Mouse (Mus musculus): Measurements from ENCODE around the gene Fosl1.

Gene Fosl1

DNA sequence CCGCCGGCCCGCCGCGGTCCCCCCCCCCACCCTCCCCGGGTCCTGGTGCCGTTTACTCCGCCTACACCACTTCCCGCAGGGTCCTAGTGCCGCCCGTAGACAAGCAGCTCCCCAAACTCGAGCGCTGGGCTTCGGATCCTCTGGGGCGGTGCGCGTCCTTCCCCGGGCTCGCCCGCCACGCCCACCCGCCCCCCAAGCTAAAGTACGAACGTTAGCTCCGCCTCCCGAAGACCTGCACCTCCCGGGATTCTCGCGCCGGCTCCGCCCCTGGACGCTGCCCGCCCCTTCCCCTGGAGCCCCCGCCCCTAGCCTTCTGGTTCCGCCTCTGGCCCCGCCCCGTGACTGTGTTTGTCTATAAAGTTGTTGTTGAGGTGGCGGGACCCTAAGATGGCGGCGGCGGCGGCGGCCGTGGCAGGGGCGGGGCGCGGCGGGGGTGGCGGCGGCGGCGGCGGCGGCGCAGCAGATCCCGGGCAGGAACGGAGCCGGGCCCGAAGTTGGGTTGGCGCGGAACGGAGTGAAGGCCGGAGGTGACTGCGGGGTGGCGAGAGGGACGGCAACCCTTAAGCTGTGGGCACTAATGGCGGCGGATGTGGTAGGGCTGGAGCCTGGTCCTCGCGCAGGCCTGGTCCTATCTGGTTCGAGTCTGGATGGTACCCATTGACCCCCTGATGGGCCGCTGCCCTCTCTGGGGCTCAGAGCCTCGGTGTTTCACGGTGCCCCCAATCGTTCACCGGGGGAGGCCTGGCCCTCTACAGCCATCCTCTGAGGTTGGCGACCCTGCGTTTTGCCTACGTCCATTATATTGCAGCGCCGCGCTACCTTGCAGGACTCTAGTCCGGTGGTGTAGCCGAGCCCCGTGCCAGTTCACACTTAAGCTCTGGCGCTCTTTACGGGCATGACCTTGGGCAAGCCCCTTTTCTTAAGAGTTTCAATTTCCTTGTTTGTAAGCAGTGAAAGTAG is 22.3 kb upstream of the Fosl1 start, which contains the start of the genes Drap1 and AI837181:
Gene Drap1, minus strand, starts transcription at position 198 of the 960 bp plus-strand sequence.
Gene AI837181, plus strand, starts transcription at position 363 of the 960 bp plus-strand sequence.
- DNase-seq: peak; percentile 97

DNA sequence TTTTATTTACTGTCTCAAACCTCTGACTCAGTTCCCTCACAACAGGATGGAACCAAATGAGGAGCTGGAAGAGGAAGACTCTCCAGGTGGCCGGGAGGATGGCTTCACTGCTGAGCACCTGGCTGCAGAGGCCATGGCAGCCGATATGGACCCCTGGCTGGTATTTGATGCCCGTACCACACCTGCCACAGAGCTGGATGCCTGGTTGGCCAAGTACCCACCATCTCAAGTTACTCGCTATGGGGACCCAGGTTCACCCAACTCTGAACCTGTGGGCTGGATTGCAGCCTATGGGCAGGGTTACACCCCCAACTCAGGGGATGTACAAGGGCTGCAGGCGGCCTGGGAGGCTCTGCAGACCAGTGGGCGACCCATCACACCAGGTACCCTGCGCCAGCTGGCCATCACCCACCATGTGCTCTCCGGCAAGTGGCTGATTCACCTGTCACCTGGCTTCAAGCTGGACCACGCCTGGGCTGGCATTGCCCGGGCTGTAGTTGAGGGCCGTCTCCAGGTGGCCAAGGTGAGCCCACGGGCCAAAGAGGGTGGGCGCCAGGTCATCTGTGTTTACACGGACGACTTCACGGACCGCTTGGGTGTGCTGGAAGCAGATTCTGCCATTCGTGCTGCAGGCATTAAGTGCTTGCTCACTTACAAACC is 21.3 kb upstream of the Fosl1 start:
- DNase-seq: no peak

DNA sequence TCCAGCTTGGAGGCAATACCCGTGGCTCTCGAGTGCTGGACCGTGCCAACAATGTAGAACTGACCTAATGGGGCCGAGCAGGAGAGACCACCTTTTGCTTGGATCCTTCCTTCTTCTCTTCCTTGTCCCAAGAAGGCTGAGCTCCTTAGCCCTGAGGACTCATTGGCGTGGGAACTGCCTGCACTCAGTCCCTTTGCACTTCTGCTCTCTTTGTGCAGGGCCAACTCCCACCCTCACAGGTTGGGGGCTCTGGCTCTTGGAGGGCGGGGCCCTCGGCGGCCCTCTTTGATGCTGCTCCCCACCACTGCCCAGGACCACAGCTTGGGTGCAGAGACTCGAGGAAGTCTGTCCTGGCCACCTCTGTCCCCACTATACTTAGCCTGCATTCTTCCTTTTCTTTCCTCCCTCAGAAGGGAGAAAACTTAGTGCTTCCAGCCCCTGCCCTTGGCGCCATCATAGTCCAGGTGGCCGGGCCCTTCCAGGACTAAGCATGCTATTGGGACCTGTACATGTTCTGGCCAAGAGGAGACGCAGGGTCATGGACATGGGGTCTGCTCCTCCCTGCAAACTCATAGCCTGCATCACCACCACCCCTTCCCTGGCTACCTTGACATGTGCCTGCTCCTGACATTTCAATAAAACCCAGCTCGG is 20.6 kb upstream of the Fosl1 start:
- DNase-seq: no peak

DNA sequence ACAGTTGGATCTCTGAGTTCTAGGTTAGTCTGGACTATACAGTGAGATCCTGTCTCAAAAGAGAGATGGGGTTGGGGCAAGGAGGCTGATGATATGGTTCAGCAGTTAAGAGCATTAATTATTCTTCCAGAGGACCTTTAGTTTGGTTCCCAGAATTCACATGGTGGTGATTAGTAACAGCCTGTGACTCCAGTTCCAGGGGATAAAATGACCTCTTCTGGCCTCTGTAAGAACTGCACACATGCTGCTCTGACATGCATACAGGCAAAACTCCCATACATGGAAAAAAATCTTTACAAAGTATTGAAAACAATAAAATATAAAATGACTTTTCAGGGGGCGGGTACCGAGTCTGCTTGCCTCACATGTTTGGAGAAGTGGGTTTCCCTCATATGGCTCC is 19.3 kb upstream of the Fosl1 start:
- DNase-seq: no peak

DNA sequence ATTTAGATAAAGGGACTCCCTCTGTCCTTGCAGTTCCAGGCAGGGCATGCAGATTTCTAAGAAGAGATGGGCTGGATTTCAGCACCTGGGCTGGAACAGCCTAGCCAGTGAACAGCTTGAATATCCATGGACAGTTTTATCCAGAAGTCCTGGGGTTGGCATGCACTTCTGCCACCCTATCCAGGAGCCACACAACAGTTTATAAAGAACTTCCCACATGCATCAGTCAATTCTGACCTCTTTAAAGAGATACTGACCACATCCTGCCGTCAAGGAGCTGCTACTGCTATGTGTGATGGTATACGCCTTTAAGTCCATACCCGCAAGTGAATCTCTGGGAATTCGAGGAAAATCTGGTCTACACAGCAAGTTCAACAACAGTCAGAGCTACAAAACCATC is 18.1 kb upstream of the Fosl1 start:
- DNase-seq: no peak

DNA sequence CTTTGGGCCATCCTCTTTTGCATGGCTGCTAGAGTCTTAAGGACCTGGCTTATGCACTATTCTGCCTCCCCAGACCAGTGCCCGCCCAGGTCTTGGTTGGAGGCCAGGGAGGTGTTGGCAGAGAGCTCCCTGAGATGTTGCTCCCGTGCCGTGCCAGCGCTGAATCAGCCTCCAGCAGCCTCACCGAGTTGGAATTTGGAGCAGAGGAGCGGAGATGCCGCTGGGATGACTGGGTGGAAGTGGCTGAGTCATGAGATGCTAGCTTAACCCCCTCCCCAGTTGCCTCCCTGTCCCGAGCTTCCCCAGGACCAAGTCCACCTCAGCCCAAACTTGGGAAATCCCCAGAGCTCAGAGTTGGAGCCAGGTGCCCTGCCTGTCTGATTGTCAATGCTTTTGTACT is 17.5 kb upstream of the Fosl1 start:
- DNase-seq: no peak

DNA sequence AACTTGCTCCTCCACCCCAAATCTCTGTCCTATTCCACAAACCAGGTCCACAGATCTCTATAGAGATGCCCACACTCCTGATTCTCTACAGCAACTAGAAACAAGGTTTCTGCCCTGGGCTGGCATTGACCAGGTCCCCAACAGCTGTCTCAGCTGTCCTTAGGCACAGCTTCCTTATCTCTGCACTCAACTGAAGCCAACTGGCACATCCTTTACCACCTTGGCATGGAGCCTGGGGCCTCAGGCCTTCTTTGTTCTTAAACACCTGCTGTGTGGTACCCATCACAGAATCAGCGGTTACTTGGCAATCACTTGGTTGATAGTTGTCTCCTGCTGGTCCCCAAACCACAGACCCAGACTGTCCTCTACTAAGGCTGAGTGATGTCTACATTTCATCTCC is 16.9 kb upstream of the Fosl1 start:
- DNase-seq: no peak

DNA sequence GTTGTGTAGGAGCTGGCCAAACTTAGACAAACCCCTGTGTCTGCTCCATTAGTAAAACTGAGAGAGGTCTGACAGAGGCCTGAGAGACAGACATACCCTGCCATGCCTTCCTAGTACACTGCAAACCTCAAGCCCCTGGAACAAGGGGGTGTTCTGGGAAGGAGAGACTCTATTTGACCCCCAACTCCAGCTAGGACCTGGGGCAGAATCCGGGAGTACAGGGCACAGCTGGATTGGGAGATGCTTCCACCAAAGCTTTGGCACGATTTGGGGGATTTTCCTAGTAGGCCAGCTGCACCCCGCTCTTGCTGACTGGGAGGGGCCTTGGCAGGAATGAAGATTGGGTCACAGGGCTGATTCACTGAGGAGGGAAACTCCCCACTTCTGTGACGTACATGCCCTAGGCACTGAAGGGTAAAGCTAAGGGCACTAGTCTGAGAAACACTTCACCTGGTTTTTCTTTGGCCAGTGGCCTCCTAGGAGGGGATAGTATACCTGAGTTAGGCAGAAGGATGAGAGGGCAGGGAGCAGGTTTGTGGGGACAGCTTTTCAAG is 15.4 kb upstream of the Fosl1 start:
- no peak for DNase-seq

DNA sequence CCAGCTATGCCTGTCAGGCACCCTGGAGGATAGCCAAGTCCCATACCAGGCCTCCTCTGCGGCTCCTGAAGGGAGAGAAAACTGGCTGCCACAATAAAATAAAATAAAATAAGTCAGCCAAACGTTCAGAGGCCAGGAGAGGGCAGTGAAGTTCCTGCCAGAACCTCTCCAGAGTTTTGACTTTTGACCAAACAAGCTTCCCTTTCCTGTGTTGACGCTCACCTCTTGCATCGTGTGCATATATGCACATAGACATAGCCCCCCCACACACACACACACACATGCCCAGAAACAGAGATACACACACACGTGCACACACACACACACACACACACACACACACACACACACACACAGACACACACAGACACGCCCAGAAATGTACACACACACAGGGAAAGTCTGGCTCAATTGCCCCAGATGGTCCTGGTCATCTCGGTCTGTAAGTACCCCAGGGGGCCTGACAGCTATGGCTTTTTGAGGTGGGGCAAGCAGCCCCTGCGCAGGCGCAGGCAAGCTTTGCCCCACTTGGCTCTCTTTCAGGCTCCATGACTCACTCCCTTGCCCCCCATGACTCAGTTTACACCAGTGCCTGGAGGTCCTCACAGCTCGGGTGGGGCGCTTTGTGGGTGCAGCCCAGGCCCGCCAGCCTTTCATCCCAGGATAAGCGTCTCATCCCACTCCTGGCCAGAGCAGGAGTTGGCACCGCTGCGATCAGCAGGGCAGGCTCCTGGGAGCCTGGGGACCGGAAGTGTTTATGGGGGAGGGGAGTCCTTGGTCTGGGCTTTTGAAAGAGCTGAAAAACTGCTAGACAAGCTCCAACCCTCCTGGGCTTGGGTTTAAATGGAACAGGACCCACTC is 14.1 kb upstream of the Fosl1 start:
- DNase-seq: no peak

DNA sequence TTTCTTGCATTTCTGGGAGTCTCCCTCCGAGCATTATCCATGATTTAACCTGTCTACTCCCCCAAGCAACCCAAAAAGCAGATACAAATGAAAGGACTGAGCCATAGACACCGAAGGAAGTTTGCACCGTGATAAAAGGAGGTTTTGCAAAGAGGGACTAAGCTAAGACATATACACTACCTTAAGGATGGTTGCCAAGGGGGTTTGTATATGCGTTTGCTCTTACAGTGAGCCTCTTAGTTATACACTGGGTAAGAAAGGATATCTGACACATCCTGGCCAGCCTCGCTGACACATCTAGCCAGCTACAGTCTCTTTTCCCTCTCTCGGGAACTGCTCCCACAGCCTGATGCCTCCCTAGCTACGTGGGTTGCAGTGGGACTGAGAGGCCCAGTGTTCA is 13.4 kb upstream of the Fosl1 start:
- DNase-seq: no peak

DNA sequence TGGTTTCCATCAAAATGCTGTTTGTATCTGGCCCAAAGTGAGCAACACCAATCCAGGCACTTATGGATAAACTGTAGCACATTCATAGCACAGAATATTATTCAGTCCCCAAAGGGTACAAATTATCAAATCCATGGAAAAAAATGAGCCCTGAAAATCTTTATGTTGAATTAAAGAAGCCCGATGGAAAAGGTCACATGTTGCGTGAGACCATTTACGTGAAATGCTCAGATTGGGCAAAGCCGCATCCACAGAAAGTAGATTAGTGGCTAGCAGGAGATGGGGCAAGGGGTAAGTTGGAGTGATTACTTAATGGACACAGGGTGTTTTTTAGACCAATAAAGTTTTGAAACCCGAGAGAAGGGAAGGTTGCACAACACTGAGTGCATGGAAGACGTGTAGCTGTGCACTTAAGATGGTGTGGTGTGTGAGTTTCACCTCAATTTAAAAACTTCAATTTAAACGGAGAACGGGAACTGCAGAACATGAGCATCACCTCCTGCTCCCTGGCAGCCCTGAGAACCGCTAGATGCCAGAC is 2.9 kb upstream of the Fosl1 start:
- no peak for DNase-seq

DNA sequence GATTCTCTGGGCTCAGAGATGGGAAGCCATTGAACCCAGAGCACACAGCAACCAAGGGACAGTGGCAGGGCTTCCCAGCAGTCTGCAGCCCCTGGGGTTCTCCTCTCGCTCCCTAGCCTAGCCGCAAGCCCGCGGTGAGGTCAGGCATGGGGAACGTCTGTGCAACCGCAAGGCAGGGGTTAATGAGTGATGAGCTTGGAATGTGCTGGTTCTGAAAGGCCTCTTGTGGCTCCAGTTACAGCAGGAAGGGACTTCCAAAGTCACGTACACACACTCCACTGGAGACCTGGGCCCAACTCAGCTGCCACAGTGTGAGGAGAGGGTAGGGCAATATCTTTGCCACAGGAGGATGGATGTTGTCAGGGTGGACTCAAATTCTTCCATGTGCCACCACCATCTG is 2.4 kb upstream of the Fosl1 start:
- no peak for DNase-seq

DNA sequence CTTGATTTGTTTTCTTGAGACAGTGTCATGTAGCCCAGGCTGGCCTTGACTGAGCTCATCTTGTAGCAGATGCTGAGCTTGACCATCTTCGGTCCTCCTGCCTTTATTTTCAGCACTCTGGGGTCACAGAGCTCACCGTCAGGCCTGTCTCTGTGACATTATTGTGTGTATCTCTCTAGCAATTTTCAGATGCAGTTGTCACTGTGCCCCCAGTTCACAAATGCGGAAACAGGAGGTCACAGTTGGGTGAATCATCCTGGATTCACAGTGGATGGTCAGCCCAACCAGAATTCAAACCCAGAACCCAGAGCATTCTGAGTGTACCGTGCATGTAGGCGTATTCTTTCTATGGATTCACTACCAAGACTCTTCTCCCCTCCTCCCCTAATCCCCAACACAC is 1.6 kb upstream of the Fosl1 start:
- no peak for DNase-seq

DNA sequence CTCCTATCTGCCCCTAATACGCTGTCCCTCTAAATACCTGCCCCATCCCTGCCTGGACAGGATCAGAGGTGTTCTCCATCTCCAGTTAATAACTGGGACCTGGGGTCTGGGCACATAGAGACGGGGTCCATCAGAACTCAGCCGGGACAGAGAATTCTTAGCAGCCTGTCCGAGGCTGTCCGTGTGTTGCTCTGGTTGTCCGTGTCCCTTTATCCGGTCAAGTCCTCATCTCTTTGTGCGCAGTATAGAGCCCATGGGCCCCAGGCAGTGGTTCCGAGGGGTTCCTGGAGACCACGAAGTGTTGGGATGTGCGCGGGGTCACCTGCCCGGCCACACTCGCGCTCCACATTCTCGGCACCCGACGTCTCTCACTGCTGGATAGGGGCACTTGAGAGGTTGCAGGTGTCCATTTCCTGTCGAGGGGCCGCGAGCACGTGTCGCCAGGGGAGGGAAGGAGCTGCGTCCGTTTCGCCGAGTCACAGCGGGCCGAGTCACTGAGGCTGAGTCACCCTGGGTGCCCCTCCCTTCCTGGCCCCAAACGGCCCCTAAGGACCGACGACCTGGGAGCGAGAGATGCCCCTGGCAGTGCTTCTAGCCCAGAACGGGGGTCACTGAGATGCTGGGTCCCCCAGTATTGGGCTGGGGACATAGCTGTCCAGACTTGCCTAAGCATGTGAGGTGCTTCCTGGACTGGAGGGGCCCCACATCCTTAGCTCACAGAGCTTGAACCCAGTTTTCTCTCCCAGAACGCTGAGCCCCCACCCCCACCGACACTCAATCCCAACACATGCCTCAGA is 1.2 kb downstream of the Fosl1 start:
- DNase-seq: no peak

DNA sequence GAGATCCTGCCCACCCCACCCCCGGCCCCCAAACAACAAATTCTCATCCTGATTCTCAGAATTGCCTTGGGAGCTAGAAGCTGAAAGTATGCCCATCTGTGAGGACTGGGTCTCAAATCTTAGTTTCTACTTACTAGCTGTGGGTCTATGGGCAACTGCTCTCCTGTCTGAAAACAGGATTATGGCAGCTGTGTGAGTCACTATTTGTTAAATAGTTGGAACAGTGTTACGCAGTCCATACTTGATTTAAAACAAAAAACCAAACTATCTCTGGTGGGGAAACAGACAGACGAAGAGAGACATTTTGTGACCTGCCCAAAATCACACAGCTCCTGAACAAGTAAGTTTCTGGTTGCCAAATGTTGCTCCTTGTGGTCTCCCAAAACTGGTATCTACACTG is 2.3 kb downstream of the Fosl1 start:
- no peak for DNase-seq

DNA sequence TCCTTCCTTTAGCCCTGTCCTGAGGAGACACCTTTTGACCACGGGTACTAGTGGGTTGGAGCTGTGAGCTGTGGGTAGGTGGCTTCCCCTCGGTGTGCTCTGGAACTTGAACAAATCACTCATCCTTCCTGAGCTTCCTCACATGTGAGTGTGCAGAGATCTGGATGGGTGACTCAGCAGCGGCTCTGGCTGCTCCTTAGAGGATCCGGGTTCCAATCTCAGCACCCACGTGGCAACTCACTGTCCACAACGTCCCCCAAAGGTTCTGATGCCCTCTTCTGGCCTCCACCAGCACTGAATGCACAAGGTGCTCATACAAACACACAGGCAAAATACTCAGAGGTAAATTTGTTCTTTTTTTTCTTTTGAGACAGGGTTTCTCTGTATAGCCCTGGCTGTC is 4.4 kb downstream of the Fosl1 start:
- no peak for DNase-seq

DNA sequence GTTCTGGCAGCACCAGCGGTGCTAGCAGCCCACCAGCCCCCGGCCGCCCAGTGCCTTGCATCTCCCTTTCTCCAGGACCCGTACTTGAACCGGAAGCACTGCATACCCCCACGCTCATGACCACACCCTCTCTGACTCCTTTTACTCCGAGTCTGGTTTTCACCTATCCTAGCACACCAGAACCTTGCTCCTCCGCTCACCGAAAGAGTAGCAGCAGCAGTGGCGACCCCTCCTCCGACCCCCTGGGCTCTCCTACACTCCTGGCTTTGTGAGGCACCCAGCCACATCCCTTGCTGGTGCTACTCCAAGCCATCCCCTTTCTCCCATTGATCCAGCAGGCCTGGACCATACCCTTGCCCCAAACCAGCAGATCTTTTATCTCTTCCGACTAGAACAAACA is 7.7 kb downstream of the Fosl1 start:
- DNase-seq: no peak

DNA sequence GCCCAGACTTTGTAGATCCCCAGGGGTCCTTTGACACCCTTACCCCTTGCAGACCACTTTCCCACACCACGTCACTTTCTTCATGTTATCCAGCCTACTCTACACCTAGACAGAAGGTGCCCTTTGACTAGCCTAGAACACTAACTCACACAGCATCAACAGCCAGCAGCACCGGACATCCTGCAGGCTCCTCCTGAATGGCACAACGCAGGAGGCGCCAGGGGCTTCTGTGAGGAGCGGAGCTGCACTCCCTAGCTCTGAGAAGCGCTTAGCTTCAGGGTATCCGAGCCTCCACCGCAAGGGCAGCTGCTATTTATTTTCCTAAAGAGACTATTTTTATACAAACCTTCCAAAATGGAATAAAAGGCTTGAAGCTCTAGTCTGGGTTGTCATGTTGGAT is 8.2 kb downstream of the Fosl1 start:
- no peak for DNase-seq

DNA sequence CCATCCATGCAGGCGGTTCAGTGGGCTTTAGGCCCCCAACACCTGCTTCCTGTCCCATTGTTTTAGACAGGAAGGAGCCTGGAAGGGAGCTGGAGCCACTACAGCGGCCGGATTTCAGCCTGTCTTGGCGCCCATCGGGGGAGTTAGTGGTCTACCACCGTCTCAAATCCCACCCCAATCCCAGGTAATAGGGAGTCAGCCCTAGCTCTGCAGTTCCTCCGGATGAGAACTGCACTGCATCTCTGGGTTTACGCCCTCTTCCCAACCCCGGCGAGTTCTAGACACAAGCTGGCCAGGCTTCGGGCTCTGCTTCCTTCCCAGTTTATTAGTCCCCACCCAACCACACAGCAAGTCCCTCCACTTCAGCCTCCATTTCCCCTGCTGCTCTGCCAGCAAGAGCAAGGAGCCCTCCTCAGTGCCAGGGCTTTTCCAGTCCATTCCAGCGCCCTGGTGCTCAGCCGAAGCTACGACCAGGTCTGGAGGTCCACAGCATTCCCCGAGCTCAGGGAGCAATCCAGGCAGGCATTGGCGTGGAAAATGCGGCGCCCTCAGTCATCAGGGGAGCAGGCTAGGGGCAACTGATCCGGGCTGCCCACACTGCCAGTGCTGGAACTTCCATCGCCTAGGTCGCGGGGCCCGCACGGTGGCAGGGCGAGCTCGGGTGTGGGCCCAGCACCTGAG is 9.0 kb downstream of the Fosl1 start:
- DNase-seq: no peak

DNA sequence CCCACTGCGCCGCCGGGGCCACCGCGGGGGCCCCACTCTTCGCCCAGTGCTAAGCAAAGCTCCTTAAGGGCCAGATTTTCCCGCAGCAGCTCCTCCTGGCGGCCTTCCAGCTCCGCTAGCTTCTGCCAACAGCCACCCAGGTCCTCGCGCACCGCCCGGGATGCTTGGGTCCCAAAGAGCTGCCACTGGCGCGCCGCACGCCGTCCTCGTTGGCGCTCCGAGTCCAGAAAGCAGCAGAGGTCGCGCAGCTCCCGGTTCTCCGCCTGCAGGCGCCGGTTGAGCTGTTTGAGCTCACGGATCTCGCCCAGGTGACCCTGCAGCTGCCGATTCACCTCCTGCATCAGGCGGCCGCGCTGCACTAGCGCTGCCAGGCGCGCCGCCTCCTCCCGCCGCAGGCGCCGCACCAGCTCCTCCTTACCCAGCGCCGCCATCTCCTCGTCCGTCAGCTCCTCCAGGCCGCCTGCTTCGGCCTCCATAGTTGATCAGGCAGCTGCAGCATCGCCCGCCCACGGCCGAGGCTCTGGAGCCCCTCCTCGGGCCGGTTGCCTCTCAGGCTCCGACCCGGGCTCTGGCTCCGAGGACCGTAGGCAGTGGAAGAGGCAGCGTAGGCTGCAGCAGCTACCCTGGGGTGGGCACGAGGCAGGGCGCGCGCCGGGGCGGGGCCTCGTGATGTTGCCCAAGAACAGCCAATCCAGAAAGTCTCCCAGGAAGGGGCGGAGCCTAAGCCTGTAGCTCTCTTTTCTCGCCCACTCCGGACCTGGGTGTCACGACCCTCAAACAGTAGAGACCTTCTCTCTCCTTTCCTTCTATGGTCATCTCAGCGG is 9.8 kb downstream of the Fosl1 start:
- peak; percentile 95 for DNase-seq

All from right cerebral cortex, postnatal 4 days (tissue).